Mouse (Mus musculus) cerebellum, adult 18-20 months (tissue): ENCODE results near the gene Prl8a2.

Experiments used
- DNase-seq, 2 experiments: peaks; one replicate each; pipeline ENCODE4 v3.0.0; 2021

Prl8a2 gene

GRCm38 (mm10) chr13:27345373-27345772, at the start of gene Prl8a2:
Prl8a2 (plus strand) TSS chr13:27345673.
- no peak for DNase-seq

- no peak for DNase-seq
Measured at GRCm38 (mm10) chr13:27312334-27313225, 32.9 kb upstream of the Prl8a2 start, which contains the start of gene Prl6a1. Prl6a1 (plus strand) TSS chr13:27312627.

- DNase-seq: no peak
Measured at GRCm38 (mm10) chr13:27334989-27335388, 10.5 kb upstream of the Prl8a2 start.

DNA sequence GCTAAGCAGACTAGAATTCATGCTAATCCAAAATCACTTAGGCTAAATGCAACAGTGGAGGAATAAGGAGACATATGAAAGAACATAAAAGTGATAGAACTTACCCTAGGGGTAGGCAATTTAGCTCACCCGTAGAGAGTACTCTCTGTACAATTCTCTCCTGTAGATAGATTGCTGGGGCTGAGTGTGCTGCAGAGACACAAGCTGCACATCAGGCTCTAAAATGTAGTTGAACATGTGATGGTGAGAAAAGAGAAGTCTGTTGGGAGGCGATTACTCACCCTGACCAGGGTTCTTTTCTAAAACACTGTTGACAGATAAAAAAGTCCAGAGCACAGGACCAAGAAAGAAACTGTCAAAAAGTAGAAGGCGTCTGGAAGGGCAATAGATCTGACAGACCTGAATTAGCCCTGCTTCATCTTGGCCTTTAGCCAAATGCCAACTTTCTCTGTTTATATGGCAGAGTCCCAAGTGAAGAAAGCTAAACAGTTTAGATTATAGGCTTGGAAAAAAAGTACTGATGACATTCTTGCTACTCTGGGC, 2.7 kb upstream of the Prl8a2 start:
- no peak for DNase-seq

- no peak for DNase-seq
Measured at GRCm38 (mm10) chr13:27390746-27391145, 45.3 kb downstream of the Prl8a2 start, which contains the start of gene Prl2b1. Prl2b1 (minus strand) TSS chr13:27390846.

- peak; percentile 45 to 65 for DNase-seq
Measured at GRCm38 (mm10) chr13:27399061-27399724, 53.7 kb downstream of the Prl8a2 start.
